Mouse (Mus musculus) embryonic fibroblast, embryonic 13.5 days (primary cell): ENCODE measurements around the gene Rpl28.

ENCODE experiments used
- CTCF ChIP-seq: IDR thresholded peaks from 2 replicates; pipeline ENCODE4 v1.5.1; 2011; ENCODE audit warnings: mild to moderate bottlenecking, control low read depth, low read length, moderate library complexity, borderline replicate concordance; ENCODE audit not compliant: insufficient read depth
- POLR2A ChIP-seq: IDR thresholded peaks from 2 replicates; pipeline ENCODE4 v1.6.1; 2011; ENCODE audit warnings: low read depth, mild to moderate bottlenecking, control low read depth, low read length, moderate library complexity

DNA sequence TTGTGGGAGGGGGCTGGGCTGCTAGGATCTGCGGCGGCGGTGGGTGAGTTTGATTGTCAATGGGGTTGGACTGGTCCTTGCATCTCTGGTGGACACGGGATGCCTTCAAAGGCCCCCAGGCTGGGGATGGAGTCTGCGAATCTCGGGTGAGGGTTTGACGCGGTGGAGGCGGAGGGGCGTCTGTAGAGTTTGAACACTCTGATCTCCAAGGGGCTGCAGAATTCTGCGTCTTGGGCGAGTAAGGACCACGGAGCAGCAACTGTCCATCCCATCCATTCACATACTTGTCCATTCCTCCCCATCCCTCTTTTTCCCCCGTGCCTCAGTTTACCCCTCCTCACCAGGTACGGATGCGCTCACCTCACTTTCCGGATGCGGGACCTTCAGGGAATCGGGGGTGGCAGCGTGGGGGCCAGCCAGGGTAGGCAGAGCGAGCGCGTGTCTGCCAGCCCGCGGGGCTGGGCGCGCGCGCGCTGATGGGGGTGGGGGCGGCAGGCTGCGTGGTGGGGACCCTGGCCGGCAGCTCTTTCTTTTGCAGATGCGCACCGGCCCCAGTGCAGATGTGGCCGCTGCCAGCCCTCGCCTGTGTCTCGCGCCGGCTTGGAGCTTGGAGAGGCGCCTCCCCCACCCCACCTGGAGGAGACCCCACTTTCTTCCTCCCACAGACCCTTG lies 51.7 kb downstream of the Rpl28 start, which contains the start of gene Shisa7:
- no peak for TF ChIP-seq CTCF
- no peak for TF ChIP-seq POLR2A
